Mouse (Mus musculus) left cerebral cortex, adult 9 months (tissue): ENCODE measurements around the gene Ntsr2.

Experiments used
- DNase-seq, 2 experiments: peaks; one replicate each; pipeline ENCODE4 v3.0.0; 2022; ENCODE audit warnings: low spot score in 2 of 2

Gene Ntsr2

GRCm38 (mm10) chr12:16653332-16654093, at the start of gene Ntsr2:
Gene Ntsr2, plus strand, starts transcription at chr12:16653382.
- DNase-seq = peak; percentile 31 to 61

GRCm38 (mm10) chr12:16605624-16606023, 47.6 kb upstream of the Ntsr2 start:
- DNase-seq = peak in 1 of 2 experiments; percentile 59

- no peak for DNase-seq
Measured at GRCm38 (mm10) chr12:16610936-16611335, 42.2 kb upstream of the Ntsr2 start, which contains the start of gene Lpin1. Gene Lpin1, minus strand, starts transcription at chr12:16610966.

- DNase-seq = no peak
Measured at GRCm38 (mm10) chr12:16614556-16614955, 38.6 kb upstream of the Ntsr2 start.

GRCm38 (mm10) chr12:16615738-16616137, 37.4 kb upstream of the Ntsr2 start:
- DNase-seq = no peak

GRCm38 (mm10) chr12:16618512-16619274, 34.5 kb upstream of the Ntsr2 start:
- peak; percentile 20 to 62 for DNase-seq

GRCm38 (mm10) chr12:16619453-16619852, 33.7 kb upstream of the Ntsr2 start:
- no peak for DNase-seq

- no peak for DNase-seq
Measured at GRCm38 (mm10) chr12:16620230-16620629, 33.0 kb upstream of the Ntsr2 start.

GRCm38 (mm10) chr12:16630152-16630865, 22.9 kb upstream of the Ntsr2 start:
- no peak for DNase-seq

GRCm38 (mm10) chr12:16630866-16631185, 22.4 kb upstream of the Ntsr2 start:
- no peak for DNase-seq

GRCm38 (mm10) chr12:16631423-16631822, 21.8 kb upstream of the Ntsr2 start:
- DNase-seq = no peak

- DNase-seq = no peak
Measured at GRCm38 (mm10) chr12:16633235-16633634, 19.9 kb upstream of the Ntsr2 start.

- DNase-seq = peak in 1 of 2 experiments; percentile 39
Measured at GRCm38 (mm10) chr12:16634075-16634813, 18.9 kb upstream of the Ntsr2 start.

- no peak for DNase-seq
Measured at GRCm38 (mm10) chr12:16635816-16636215, 17.4 kb upstream of the Ntsr2 start.

GRCm38 (mm10) chr12:16639078-16639771, 14.0 kb upstream of the Ntsr2 start:
- DNase-seq = no peak

GRCm38 (mm10) chr12:16640075-16640474, 13.1 kb upstream of the Ntsr2 start:
- DNase-seq = no peak

- no peak for DNase-seq
Measured at GRCm38 (mm10) chr12:16642000-16642399, 11.2 kb upstream of the Ntsr2 start.

GRCm38 (mm10) chr12:16643508-16644345, 9.5 kb upstream of the Ntsr2 start:
- DNase-seq = peak in 1 of 2 experiments; percentile 31

GRCm38 (mm10) chr12:16644698-16645097, 8.5 kb upstream of the Ntsr2 start:
- no peak for DNase-seq

- DNase-seq = no peak
Measured at GRCm38 (mm10) chr12:16646780-16647409, 6.3 kb upstream of the Ntsr2 start.
